Mouse (Mus musculus) kidney, adult 2 months (tissue): Measurements from ENCODE around the gene Klf14.

Experiments used
- CTCF ChIP-seq: fragments of 200-500 bp; conservative IDR thresholded peaks from 2 replicates; pipeline ENCODE4 v1.5.1; 2011; ENCODE audit warnings: low read depth, mild to moderate bottlenecking, control low read depth, low read length, moderate library complexity, mixed read lengths; ENCODE audit not compliant: insufficient read depth, insufficient read length
- POLR2A ChIP-seq: fragments of 200-500 bp; IDR thresholded peaks from one replicate; pipeline ENCODE4 v1.6.1; 2011; ENCODE audit warnings: low read depth, low read length, control low read depth

DNA sequence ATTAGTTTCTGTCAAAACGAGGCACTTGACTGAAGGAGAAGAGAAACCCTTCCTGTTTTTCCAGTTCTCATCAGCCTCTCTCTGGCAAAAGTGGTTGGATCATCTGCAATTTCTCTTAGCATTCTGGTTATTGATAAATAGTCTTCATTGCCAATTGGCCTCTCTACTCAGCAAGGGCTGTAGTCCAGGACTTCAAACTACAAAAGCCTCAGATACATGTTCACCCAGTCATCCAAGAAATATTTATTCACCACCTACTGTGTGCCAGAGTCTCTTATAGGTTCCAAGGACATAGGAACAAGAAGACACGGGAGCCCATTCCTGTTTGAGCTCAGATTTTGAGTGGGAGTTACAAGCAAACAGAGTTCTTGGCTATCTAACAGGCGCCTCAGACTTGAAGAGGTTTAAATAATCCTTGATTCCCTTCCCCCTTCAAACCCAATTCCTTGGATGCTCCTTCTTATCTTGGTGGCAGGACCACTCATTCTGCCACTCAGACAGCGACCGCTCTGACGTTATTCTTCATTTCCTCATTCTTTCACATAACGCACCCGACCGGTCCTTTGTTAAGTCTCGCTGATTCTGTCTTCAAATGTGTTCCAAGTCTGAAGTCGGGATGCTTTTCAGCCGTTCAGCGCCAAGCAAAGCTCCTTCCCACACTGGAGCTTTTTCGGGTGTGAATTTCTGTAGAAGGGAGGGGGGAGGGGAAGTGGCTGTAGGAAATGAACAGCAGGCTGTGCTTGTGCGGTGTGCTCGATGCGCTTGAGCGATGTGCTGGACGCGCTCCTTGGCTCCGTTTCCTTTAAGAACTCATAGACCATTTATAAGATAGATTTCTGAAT lies 37.8 kb downstream of the Klf14 start:
- TF ChIP-seq CTCF (no peak), POLR2A (no peak)
